26 mouse cellular contexts compared by ENCODE assay signal in genomic region chr3:69263010-69263643, GRCm38 (mm10). TPM values are rescaled to one million over a fixed set of nuclear protein-coding genes. Genes with fewer than 3 reads are reported as not detected.
DNase-seq lines count a peak whose midpoint lies in the region; ATAC-seq lines count a peak whose summit lies in the region.
"Had no signal": no experiment of that assay in that cellular context is flagged by ENCODE, and none has a peak within 500 bp of the region (broad histone marks: within the 10 kb centered on the region; RNA-seq: fewer than 3 reads in every experiment).

No protein-coding gene starts in this region.

- H3K9ac ChIP-seq in heart, embryonic 14.5 days (ENCODE audit: low read length), result no peak overlapping the region
- H3K9ac ChIP-seq in kidney, embryonic 15.5 days, result no peak overlapping the region
- H3K9ac ChIP-seq: embryonic facial prominence, embryonic 15.5 days; forebrain, postnatal 0 days; limb, embryonic 12.5 days; liver, embryonic 12.5 days; lung, embryonic 14.5 days had no signal

- H3K4me1 ChIP-seq in heart, embryonic 14.5 days (ENCODE audit: control insufficient read depth in 2 of 2, insufficient read depth in 2 of 2, low read length in 2 of 2), result peaks cover 3% of the 10 kb centered on the region in 2 experiments; a peak in 1 of 4 replicates
- H3K4me1 ChIP-seq in kidney, embryonic 15.5 days, result peaks cover 4% of the 10 kb centered on the region; the same call in 1 of the 2 replicates
- H3K4me1 ChIP-seq: embryonic facial prominence, embryonic 15.5 days; limb, embryonic 12.5 days; liver, embryonic 12.5 days; midbrain, embryonic 10.5 days had no signal

- H3K27ac ChIP-seq in heart, embryonic 14.5 days (replicated peaks in 1 of 2; ENCODE audit: control insufficient read depth in 1 of 2, insufficient read depth in 1 of 2, low read depth in 2 of 2, low read length in 2 of 2), result no peak overlapping the region
- H3K27ac ChIP-seq in kidney, embryonic 15.5 days, result no peak overlapping the region
- H3K27ac ChIP-seq: embryonic facial prominence, embryonic 15.5 days; left cerebral cortex, adult 2 months; limb, embryonic 12.5 days; liver, embryonic 12.5 days; midbrain, embryonic 10.5 days had no signal

- H3K27me3 ChIP-seq in heart, embryonic 14.5 days (ENCODE audit: control insufficient read depth, insufficient read depth, low read length), result no peaks in the 10 kb centered on the region
- no peaks in the 10 kb centered on the region for H3K27me3 ChIP-seq in kidney, embryonic 15.5 days
- H3K27me3 ChIP-seq: embryonic facial prominence, embryonic 15.5 days; limb, embryonic 12.5 days; liver, embryonic 12.5 days had no signal

- H3K4me2 ChIP-seq in heart, embryonic 14.5 days (ENCODE audit: low read length), result 0 out of 2 replicates have a peak overlapping the region, but pooled peaks have one; percentile 7
- no peak overlapping the region for H3K4me2 ChIP-seq in kidney, embryonic 15.5 days
- H3K4me2 ChIP-seq: embryonic facial prominence, embryonic 15.5 days; limb, embryonic 12.5 days; liver, embryonic 12.5 days; lung, embryonic 14.5 days had no signal

- H3K36me3 ChIP-seq in heart, embryonic 14.5 days (ENCODE audit: control insufficient read depth, insufficient read depth, low read length), result no peaks in the 10 kb centered on the region
- no peaks in the 10 kb centered on the region for H3K36me3 ChIP-seq in kidney, embryonic 15.5 days
- H3K36me3 ChIP-seq: embryonic facial prominence, embryonic 15.5 days; limb, embryonic 12.5 days; liver, embryonic 12.5 days; midbrain, embryonic 10.5 days had no signal

- H3K4me3 ChIP-seq in heart, embryonic 14.5 days (ENCODE audit: control insufficient read depth in 1 of 2, insufficient read depth in 1 of 2, low read depth in 1 of 2, low read length in 2 of 2), result no peak overlapping the region
- no peak overlapping the region for H3K4me3 ChIP-seq in kidney, embryonic 15.5 days (replicated peaks)
- H3K4me3 ChIP-seq: embryonic facial prominence, embryonic 15.5 days; left cerebral cortex, adult 2 months; limb, embryonic 12.5 days; liver, embryonic 12.5 days; midbrain, embryonic 10.5 days had no signal

- no peak for ATAC-seq in heart, embryonic 14.5 days (ENCODE audit: insufficient number of reproducible peaks, insufficient read depth, low FRiP score, low read depth)
- peak; percentile 56 for ATAC-seq in kidney, embryonic 15.5 days (replicated peaks; ENCODE audit: low FRiP score)
- peak; percentile 77 for ATAC-seq in megakaryocyte-erythroid progenitor cell, adult 5-6 weeks (replicated peaks; ENCODE audit: low FRiP score, low TSS enrichment, poor library complexity, severe bottlenecking)
- ATAC-seq: forebrain, postnatal 0 days; hindbrain, embryonic 16.5 days; liver, embryonic 12.5 days had no signal

- DNase-seq in heart, adult 8-10 months (ENCODE audit: low spot score), result no peak
- DNase-seq in kidney, adult 18-20 months, result no peak
- peak; percentile 60 for DNase-seq in adrenal gland, postnatal 14 days
- DNase-seq in T-cell, adult 2 months (ENCODE audit: low spot score), result no peak
- DNase-seq: cerebellum, postnatal 36 days; forebrain, postnatal 0 days; kidney, adult 8-10 months; layer of hippocampus, adult 9-11 months; lung, embryonic 14.5 days; lung, postnatal 36 days; right cerebral cortex, adult 18-20 months; thymus, postnatal 25 days had no signal

- 18% methylated on average over 7 of the region's 7 CpGs for WGBS in heart, embryonic 14.5 days
- WGBS in kidney, embryonic 15.5 days, result 67% methylated on average over 7 of the region's 7 CpGs

- H3K9me3 ChIP-seq in heart, embryonic 14.5 days (ENCODE audit: control insufficient read depth, low read length), result no peaks in the 10 kb centered on the region
- no peaks in the 10 kb centered on the region for H3K9me3 ChIP-seq in kidney, embryonic 15.5 days (replicated peaks)
- H3K9me3 ChIP-seq: embryonic facial prominence, embryonic 15.5 days; liver, embryonic 12.5 days; midbrain, embryonic 10.5 days had no signal

RNA-seq across cellular contexts. Expression of gene Arl14, which starts 40.9 kb away (rescaled TPM):
- not detected in 2 replicates for polyA plus RNA-seq in heart, embryonic 14.5 days (2014; fragmentation: Nextera tagmentation; extraction: Ambion mirVana)
- total RNA-seq in heart, adult 8-10 months (2022), result not detected
- polyA plus RNA-seq in kidney, embryonic 15.5 days (2015; fragmentation: Nextera tagmentation; extraction: Ambion mirVana), result 0.14 and 0.26 TPM in 2 replicates
- total RNA-seq in adrenal gland, postnatal 14 days (2021), result not detected in 2 replicates
- not detected in 2 replicates for total RNA-seq in megakaryocyte-erythroid progenitor cell, adult 5-6 weeks (2014; fragmentation: Nextera tagmentation)
- total RNA-seq in megakaryocyte-erythroid progenitor cell, adult 5-6 weeks (2017), result not detected in 2 replicates
- total RNA-seq: forebrain, postnatal 0 days; gastrocnemius, adult 18-20 months; gastrocnemius, postnatal 4 days; hematopoietic stem cell, adult 5-6 weeks; left cerebral cortex, adult 2 months; midbrain, postnatal 0 days; neutrophil, adult 5-6 weeks had no signal
- polyA plus RNA-seq: forebrain, postnatal 0 days; hindbrain, embryonic 16.5 days; limb, embryonic 12.5 days; liver, embryonic 12.5 days; midbrain, embryonic 10.5 days; midbrain, postnatal 0 days had no signal

RNA-seq across cellular contexts. Expression of gene Ppm1l, which starts 53.5 kb away (rescaled TPM):
- polyA plus RNA-seq in heart, embryonic 14.5 days (2014; fragmentation: Nextera tagmentation; extraction: Ambion mirVana), result 10.9 and 12.0 TPM in 2 replicates
- 10 to 100 TPM; 27.1 to 35.0 (median 31.1) TPM for total RNA-seq in heart, adult 8-10 months (2022)
- polyA plus RNA-seq in kidney, embryonic 15.5 days (2015; fragmentation: Nextera tagmentation; extraction: Ambion mirVana), result 6.2 and 6.8 TPM in 2 replicates
- total RNA-seq in adrenal gland, postnatal 14 days (2021), result 12.6 and 13.5 TPM in 2 replicates
- 13.9 and 23.2 TPM in 2 replicates for total RNA-seq in megakaryocyte-erythroid progenitor cell, adult 5-6 weeks (2014; fragmentation: Nextera tagmentation)
- 9.5 and 12.9 TPM in 2 replicates for total RNA-seq in megakaryocyte-erythroid progenitor cell, adult 5-6 weeks (2017)
